Mouse (Mus musculus): ENCODE measurements around the gene Ctsh. TPM values are rescaled to one million over a fixed set of nuclear protein-coding genes. Genes with fewer than 3 reads are reported as not detected.

Gene Ctsh
- polyA plus RNA-seq, 1 experiment from 2014 or later, result 42.4 TPM

GRCm38 (mm10) chr9:90106915-90107314 is 53.0 kb downstream of the Ctsh start:
- DNase-seq (ENCODE audit: low spot score) (no peak), ATAC-seq (replicated peaks; ENCODE audit: low FRiP score, low TSS enrichment, low read depth) (no peak)
- Histone ChIP-seq H3K4me1 (replicated peaks; ENCODE audit: control insufficient read depth, insufficient read depth, low read length) (peaks cover 8% of the 10 kb centered on the region), H3K27me3 (replicated peaks; ENCODE audit: control insufficient read depth, insufficient read depth, low read length) (no peaks in the 10 kb centered on the region), H3K4me2 (ENCODE audit: low read length) (no peak overlapping the region), H3K9me3 (ENCODE audit: control insufficient read depth, low read length) (no peaks in the 10 kb centered on the region), H3K36me3 (ENCODE audit: control insufficient read depth, insufficient read depth, low read length) (peaks cover 75% of the 10 kb centered on the region), H3K4me3 (ENCODE audit: low read depth, low read length) (no peak overlapping the region), H3K9ac (ENCODE audit: low read length) (no peak overlapping the region), H3K27ac (ENCODE audit: low read depth) (no peak overlapping the region)
- 89% methylated on average over 1 of the region's 1 CpGs for WGBS

DNA sequence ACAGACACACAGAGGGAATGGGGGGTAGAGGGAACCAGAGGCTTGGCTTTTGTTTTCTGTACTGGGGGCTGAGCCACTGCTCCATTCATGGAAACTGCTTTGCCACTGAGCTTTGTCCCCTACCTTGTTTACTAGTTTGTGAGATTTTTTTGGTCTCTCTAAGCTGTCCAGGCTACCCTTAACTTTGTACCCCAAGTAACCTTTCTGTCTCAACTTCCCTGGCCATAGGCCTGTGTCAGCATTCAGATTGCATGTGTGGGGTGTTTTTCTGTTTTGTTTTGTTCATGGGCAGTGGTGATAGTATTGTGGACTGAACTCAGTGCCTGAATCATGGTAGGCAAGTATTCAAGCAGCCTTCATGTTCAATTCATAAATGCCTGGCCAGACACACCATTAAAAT is 54.3 kb downstream of the Ctsh start:
- Histone ChIP-seq H3K9me3 (ENCODE audit: control insufficient read depth, low read length) (no peaks in the 10 kb centered on the region), H3K4me1 (replicated peaks; ENCODE audit: control insufficient read depth, insufficient read depth, low read length) (peaks cover 18% of the 10 kb centered on the region), H3K4me2 (ENCODE audit: low read length) (no peak overlapping the region), H3K27me3 (replicated peaks; ENCODE audit: control insufficient read depth, insufficient read depth, low read length) (no peaks in the 10 kb centered on the region), H3K4me3 (ENCODE audit: low read depth, low read length) (no peak overlapping the region), H3K27ac (ENCODE audit: low read depth) (no peak overlapping the region), H3K9ac (ENCODE audit: low read length) (no peak overlapping the region), H3K36me3 (ENCODE audit: control insufficient read depth, insufficient read depth, low read length) (peaks cover 61% of the 10 kb centered on the region)
- no peak for ATAC-seq (replicated peaks; ENCODE audit: low FRiP score, low TSS enrichment, low read depth)
- no peak for DNase-seq (ENCODE audit: low spot score)

GRCm38 (mm10) chr9:90109386-90109785 is 55.4 kb downstream of the Ctsh start:
- Histone ChIP-seq H3K4me1 (replicated peaks; ENCODE audit: control insufficient read depth, insufficient read depth, low read length) (peaks cover 18% of the 10 kb centered on the region), H3K4me2 (ENCODE audit: low read length) (no peak overlapping the region), H3K9me3 (ENCODE audit: control insufficient read depth, low read length) (no peaks in the 10 kb centered on the region), H3K4me3 (ENCODE audit: low read depth, low read length) (no peak overlapping the region), H3K27ac (ENCODE audit: low read depth) (no peak overlapping the region), H3K36me3 (ENCODE audit: control insufficient read depth, insufficient read depth, low read length) (peaks cover 50% of the 10 kb centered on the region), H3K27me3 (replicated peaks; ENCODE audit: control insufficient read depth, insufficient read depth, low read length) (no peaks in the 10 kb centered on the region), H3K9ac (ENCODE audit: low read length) (no peak overlapping the region)
- no peak for DNase-seq (ENCODE audit: low spot score)
- no peak for ATAC-seq (replicated peaks; ENCODE audit: low FRiP score, low TSS enrichment, low read depth)
- WGBS, result 75% methylated on average over 6 of the region's 6 CpGs

DNA sequence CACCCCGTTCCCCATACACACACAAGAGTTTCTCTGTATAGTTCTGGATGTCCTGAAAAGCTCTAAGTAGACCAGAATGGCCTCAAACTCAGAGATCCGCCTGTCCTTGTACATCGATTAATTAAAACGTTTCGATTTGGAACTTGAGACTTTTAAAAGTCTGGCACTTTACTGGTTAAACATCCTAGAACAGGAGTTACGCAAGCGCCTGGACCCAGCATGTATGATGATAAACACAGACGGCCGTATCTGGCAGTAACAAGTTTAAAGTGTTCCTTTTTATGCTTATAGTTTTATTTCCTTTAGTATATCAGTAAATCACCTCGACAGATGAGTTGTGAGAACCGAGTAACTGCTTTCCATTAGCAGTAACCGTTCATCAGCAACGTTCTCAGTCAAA is 59.2 kb downstream of the Ctsh start:
- peak overlapping the region; percentile 97 for H3K4me3 ChIP-seq (ENCODE audit: low read depth, low read length)
- no peaks in the 10 kb centered on the region for H3K27me3 ChIP-seq (replicated peaks; ENCODE audit: control insufficient read depth, insufficient read depth, low read length)
- DNase-seq (ENCODE audit: low spot score) (no peak), ATAC-seq (replicated peaks; ENCODE audit: low FRiP score, low TSS enrichment, low read depth) (no peak)
- 2% methylated on average over 13 of the region's 13 CpGs for WGBS
- H3K27ac ChIP-seq (ENCODE audit: low read depth), result peak overlapping the region; percentile 99; the same call in 1 of the 2 replicates
- peaks cover 18% of the 10 kb centered on the region for H3K4me1 ChIP-seq (replicated peaks; ENCODE audit: control insufficient read depth, insufficient read depth, low read length)
- no peaks in the 10 kb centered on the region for H3K9me3 ChIP-seq (ENCODE audit: control insufficient read depth, low read length)
- H3K4me2 ChIP-seq (ENCODE audit: low read length), result peak overlapping the region; percentile 69
- peak overlapping the region; percentile 99 for H3K9ac ChIP-seq (ENCODE audit: low read length)
- peaks cover 14% of the 10 kb centered on the region for H3K36me3 ChIP-seq (ENCODE audit: control insufficient read depth, insufficient read depth, low read length)

- Histone ChIP-seq H3K4me1 (replicated peaks; ENCODE audit: control insufficient read depth, insufficient read depth, low read length) (peaks cover 18% of the 10 kb centered on the region), H3K27ac (ENCODE audit: low read depth) (peak overlapping the region; percentile 99), H3K36me3 (ENCODE audit: control insufficient read depth, insufficient read depth, low read length) (peaks cover 6% of the 10 kb centered on the region), H3K4me2 (ENCODE audit: low read length) (peak overlapping the region; percentile 69), H3K9me3 (ENCODE audit: control insufficient read depth, low read length) (no peaks in the 10 kb centered on the region), H3K27me3 (replicated peaks; ENCODE audit: control insufficient read depth, insufficient read depth, low read length) (no peaks in the 10 kb centered on the region), H3K9ac (ENCODE audit: low read length) (peak overlapping the region; percentile 99), H3K4me3 (ENCODE audit: low read depth, low read length) (peak overlapping the region; percentile 97)
- ATAC-seq (replicated peaks; ENCODE audit: low FRiP score, low TSS enrichment, low read depth), result peak; percentile 69
- peak; percentile 93 for DNase-seq (ENCODE audit: low spot score)
- under 1% methylated on average over 81 of the region's 82 CpGs for WGBS
Measured at GRCm38 (mm10) chr9:90113651-90114566, 60.0 kb downstream of the Ctsh start.

DNA sequence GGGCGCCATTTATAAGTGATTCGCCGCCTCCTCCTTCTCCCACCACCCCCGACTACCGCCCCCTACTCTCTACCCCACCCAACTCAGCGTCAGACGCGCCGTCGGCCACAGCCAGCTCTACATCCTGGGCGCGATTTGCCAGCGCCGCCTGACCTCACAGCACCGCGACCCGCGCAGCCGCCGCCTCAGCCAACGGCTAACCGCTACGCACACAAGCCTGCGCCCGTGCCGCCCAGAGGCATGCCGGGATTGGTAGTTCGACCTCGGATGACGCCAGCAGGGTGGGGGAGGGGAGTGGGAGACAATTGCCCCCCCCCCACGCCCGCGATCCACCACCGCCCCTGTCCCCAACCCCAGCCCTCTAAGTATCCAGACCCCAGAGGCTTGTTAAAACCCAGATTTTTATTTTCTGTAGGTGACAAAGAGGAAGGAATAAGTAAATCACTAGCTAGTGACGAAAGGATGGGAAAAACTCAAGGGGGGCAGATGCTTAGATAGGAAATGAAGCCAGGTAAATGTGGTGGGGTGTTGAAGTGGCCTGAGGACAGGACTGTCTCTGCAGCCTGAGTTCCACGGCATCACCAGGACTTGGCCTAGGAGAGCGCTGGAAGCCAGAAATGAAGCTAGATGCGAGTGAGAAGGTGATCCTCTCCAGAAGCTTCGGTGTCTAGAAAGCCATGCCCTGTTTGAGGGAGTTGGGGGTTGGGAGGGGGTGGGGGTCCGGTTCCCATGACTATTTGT is 60.8 kb downstream of the Ctsh start, which contains the start of gene Morf4l1:
Gene Morf4l1 (minus strand): TSS at position 208 of the 741 bp plus-strand sequence.
- Histone ChIP-seq H3K4me3 (ENCODE audit: low read depth, low read length) (peak within 1 kb of the TSS; percentile 97), H3K4me1 (replicated peaks; ENCODE audit: control insufficient read depth, insufficient read depth, low read length) (peaks cover 18% of the 10 kb centered on the region), H3K9me3 (ENCODE audit: control insufficient read depth, low read length) (no peaks in the 10 kb centered on the region), H3K27me3 (replicated peaks; ENCODE audit: control insufficient read depth, insufficient read depth, low read length) (no peaks in the 10 kb centered on the region), H3K4me2 (ENCODE audit: low read length) (peak within 1 kb of the TSS; percentile 87), H3K27ac (ENCODE audit: low read depth) (peak within 1 kb of the TSS; percentile 99), H3K36me3 (ENCODE audit: control insufficient read depth, insufficient read depth, low read length) (no peaks in the 10 kb centered on the region), H3K9ac (ENCODE audit: low read length) (peak within 1 kb of the TSS; percentile 99)
- ATAC-seq (replicated peaks; ENCODE audit: low FRiP score, low TSS enrichment, low read depth) (peak; percentile 98), DNase-seq (ENCODE audit: low spot score) (peak; percentile 95)
- WGBS, result 1% methylated on average over 36 of the region's 40 CpGs

DNA sequence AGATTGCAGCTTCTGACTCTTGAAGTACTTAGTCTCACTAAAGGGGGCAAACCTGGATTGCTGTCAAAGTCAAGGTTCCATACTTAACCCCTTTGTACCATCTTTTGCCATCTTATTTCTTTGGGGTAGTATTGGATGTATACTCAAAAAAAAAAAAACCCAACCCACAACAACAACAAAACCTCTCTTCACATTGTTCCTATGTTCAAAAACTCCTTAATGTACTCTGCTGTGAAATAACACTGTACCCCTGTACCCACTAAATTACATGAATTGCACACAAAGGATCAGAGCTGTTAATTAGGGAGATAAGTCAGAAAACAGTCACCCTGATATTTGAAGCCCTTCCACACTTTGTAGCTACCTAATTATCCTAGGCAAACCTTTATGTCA is 61.4 kb downstream of the Ctsh start:
- ATAC-seq (replicated peaks; ENCODE audit: low FRiP score, low TSS enrichment, low read depth), result no peak
- Histone ChIP-seq H3K36me3 (ENCODE audit: control insufficient read depth, insufficient read depth, low read length) (no peaks in the 10 kb centered on the region), H3K4me3 (ENCODE audit: low read depth, low read length) (peak overlapping the region; percentile 97), H3K9ac (ENCODE audit: low read length) (peak overlapping the region; percentile 55), H3K4me1 (replicated peaks; ENCODE audit: control insufficient read depth, insufficient read depth, low read length) (peaks cover 14% of the 10 kb centered on the region), H3K27me3 (replicated peaks; ENCODE audit: control insufficient read depth, insufficient read depth, low read length) (no peaks in the 10 kb centered on the region), H3K27ac (ENCODE audit: low read depth) (no peak overlapping the region), H3K9me3 (ENCODE audit: control insufficient read depth, low read length) (no peaks in the 10 kb centered on the region), H3K4me2 (ENCODE audit: low read length) (peak overlapping the region; percentile 87)
- DNase-seq (ENCODE audit: low spot score), result no peak

DNA sequence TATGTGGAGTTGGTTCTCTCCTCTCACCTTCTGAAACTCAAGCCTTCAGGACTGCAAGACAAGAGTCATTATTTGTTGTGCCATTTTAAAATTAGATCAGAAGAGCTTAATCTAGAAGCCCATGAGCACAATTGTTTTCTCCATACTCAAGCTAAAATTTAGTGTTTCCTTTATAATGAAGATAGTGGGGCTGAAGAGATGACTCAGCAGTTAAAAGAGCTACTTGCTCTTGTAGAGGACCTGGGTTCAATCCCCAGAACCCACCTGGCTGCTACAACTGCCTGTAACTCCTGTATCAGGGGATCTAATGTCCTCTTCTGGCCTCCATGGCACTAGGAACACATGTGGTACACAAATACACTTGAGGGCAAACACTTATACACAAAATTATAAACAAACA is 63.3 kb downstream of the Ctsh start:
- Histone ChIP-seq H3K36me3 (ENCODE audit: control insufficient read depth, insufficient read depth, low read length) (no peaks in the 10 kb centered on the region), H3K4me1 (replicated peaks; ENCODE audit: control insufficient read depth, insufficient read depth, low read length) (peaks cover 6% of the 10 kb centered on the region), H3K4me3 (ENCODE audit: low read depth, low read length) (no peak overlapping the region), H3K4me2 (ENCODE audit: low read length) (no peak overlapping the region), H3K9me3 (ENCODE audit: control insufficient read depth, low read length) (no peaks in the 10 kb centered on the region), H3K27ac (ENCODE audit: low read depth) (no peak overlapping the region), H3K9ac (ENCODE audit: low read length) (no peak overlapping the region), H3K27me3 (replicated peaks; ENCODE audit: control insufficient read depth, insufficient read depth, low read length) (no peaks in the 10 kb centered on the region)
- no peak for ATAC-seq (replicated peaks; ENCODE audit: low FRiP score, low TSS enrichment, low read depth)
- no peak for DNase-seq (ENCODE audit: low spot score)
